Mouse (Mus musculus): ENCODE data around the gene Pkm. TPM values are rescaled to one million over a fixed set of nuclear protein-coding genes. Genes with fewer than 3 reads are reported as not detected.

Gene Pkm
- polyA plus RNA-seq, 1 experiment from 2014 or later: 1,589 TPM

DNA sequence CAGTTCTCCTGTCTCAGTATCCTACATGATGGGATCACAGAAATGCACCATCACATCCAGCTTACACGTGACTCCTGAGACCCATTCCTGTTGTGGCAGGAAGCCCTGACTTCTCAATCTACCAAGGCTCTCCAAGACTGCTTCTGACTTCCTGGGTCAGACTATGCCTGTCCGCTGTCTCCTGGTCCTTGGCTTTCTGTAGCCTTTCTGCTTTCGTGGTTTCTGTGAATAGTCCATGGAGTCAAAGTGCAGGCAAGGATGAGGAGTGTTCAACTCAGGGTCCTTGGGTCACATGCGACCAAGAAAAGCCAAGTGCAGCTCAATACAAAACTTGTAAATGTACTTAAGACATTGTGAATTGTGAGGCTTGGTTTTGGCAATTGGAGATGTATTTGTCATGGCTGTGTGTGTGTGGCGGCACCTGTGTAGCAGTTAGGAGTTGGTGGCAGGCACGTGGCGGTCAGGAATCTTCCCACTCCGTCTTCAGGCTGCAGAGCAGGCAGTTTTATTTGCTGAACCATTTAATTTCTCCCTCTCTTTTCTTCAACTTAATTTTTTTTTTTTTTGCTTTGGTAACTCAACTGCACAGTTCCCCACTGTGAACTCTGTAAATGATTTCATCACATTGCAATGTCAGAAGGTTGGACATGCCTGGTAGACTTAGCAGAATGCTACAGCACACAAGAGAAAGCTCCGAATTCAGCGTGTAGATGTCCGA, 71.6 kb downstream of the Pkm start:
- Histone ChIP-seq H3K27ac (ENCODE audit: low read depth, low read length) (no peak overlapping the region), H3K4me2 (replicated peaks; ENCODE audit: low read depth, low read length) (no peak overlapping the region), H3K9me3 (ENCODE audit: control insufficient read depth, low read length) (no peaks in the 10 kb centered on the region), H3K4me3 (ENCODE audit: low read depth, low read length) (no peak overlapping the region), H3K27me3 (ENCODE audit: control insufficient read depth, insufficient read depth, low read length) (no peaks in the 10 kb centered on the region), H3K36me3 (ENCODE audit: control insufficient read depth, insufficient read depth, low read length) (no peaks in the 10 kb centered on the region), H3K9ac (ENCODE audit: low read depth, low read length) (no peak overlapping the region), H3K4me1 (replicated peaks; ENCODE audit: control insufficient read depth, insufficient read depth, low read length) (no peaks in the 10 kb centered on the region)
- 92% methylated on average over 11 of the region's 11 CpGs for WGBS
- DNase-seq (ENCODE audit: low spot score) (no peak), ATAC-seq (ENCODE audit: low FRiP score) (no peak)

Other genes with a start within 250 kb of the Pkm start
- 20.8 and 21.6 TPM in 2 replicates for gene Arih1, start 169.8 kb upstream of the Pkm start, polyA plus RNA-seq (2014; fragmentation: Nextera tagmentation; extraction: Ambion mirVana)
- 51.2 and 54.9 TPM in 2 replicates for gene Hexa, start 116.8 kb upstream of the Pkm start, polyA plus RNA-seq (2014; fragmentation: Nextera tagmentation; extraction: Ambion mirVana)
- 0.14 and 0.15 TPM in 2 replicates for gene Tmem202, start 116.5 kb upstream of the Pkm start, polyA plus RNA-seq (2014; fragmentation: Nextera tagmentation; extraction: Ambion mirVana)
- 10.7 and 12.1 TPM in 2 replicates for gene Celf6, start 78.5 kb upstream of the Pkm start, polyA plus RNA-seq (2014; fragmentation: Nextera tagmentation; extraction: Ambion mirVana)
- 133 and 134 TPM in 2 replicates for gene Parp6, start 39.1 kb upstream of the Pkm start, polyA plus RNA-seq (2014; fragmentation: Nextera tagmentation; extraction: Ambion mirVana)
- 0.07 and 0.43 TPM in 2 replicates for gene Gramd2, start 23.8 kb downstream of the Pkm start, polyA plus RNA-seq (2014; fragmentation: Nextera tagmentation; extraction: Ambion mirVana)
- 22.8 and 24.1 TPM in 2 replicates for gene Senp8, start 94.3 kb downstream of the Pkm start, polyA plus RNA-seq (2014; fragmentation: Nextera tagmentation; extraction: Ambion mirVana)
- 22.2 and 25.3 TPM in 2 replicates for gene Myo9a, start 94.5 kb downstream of the Pkm start, polyA plus RNA-seq (2014; fragmentation: Nextera tagmentation; extraction: Ambion mirVana)

Measured in hindbrain, embryonic 11.5 days (tissue).